Mouse (Mus musculus) heart, postnatal 0 days (tissue): ENCODE data around the gene Cilp2. TPM values are rescaled to one million over a fixed set of nuclear protein-coding genes. Genes with fewer than 3 reads are reported as not detected.
A peak's percentile ranks its signal among the peaks of the same experiment; 100 is the strongest.

ENCODE experiments used
- ATAC-seq: fragments of 200-750 bp; cut with Nextera tagmentation; 2 replicates; pipeline ENCODE4 v1.8.0; 2017; ENCODE audit warnings: low read depth, moderate number of reproducible peaks, moderate library complexity; ENCODE audit not compliant: insufficient read depth
- DNase-seq: peaks from one replicate; pipeline ENCODE4 v3.0.0-alpha.2; 2016; ENCODE audit warnings: low spot score
- H3K27ac ChIP-seq: fragments of 300-500 bp; sonication (generic); 2 replicates; pipeline ENCODE4 v1.5.1; 2014; ENCODE audit warnings: low read depth, mild to moderate bottlenecking
- H3K27me3 ChIP-seq: fragments of 300-500 bp; sonication (generic); 2 replicates; pipeline ENCODE4 v1.6.1; 2014; ENCODE audit warnings: low read length, mixed read lengths; ENCODE audit not compliant: control insufficient read depth, insufficient read depth
- H3K36me3 ChIP-seq: fragments of 300-500 bp; sonication (generic); replicated peaks from 2 replicates; pipeline ENCODE4 v1.6.1; 2014; ENCODE audit warnings: low read length, mixed read lengths; ENCODE audit not compliant: control insufficient read depth, insufficient read depth
- H3K4me1 ChIP-seq: fragments of 300-500 bp; sonication (generic); 2 replicates; pipeline ENCODE4 v1.6.1; 2014; ENCODE audit warnings: antibody characterized with exemption; ENCODE audit not compliant: control insufficient read depth, insufficient read depth
- H3K4me2 ChIP-seq: fragments of 300-500 bp; sonication (generic); 2 replicates; pipeline ENCODE4 v1.6.1; 2014; ENCODE audit warnings: low read depth, mild to moderate bottlenecking, low read length, moderate library complexity
- H3K4me3 ChIP-seq: fragments of 300-500 bp; sonication (generic); 2 replicates; pipeline ENCODE4 v1.5.1; 2014; ENCODE audit warnings: low read depth, low read length
- H3K9ac ChIP-seq: fragments of 300-500 bp; sonication (generic); replicated peaks from 2 replicates; pipeline ENCODE4 v1.6.1; 2014; ENCODE audit warnings: low read depth, low read length, mixed read lengths
- H3K9me3 ChIP-seq: fragments of 300-500 bp; sonication (generic); replicated peaks from 2 replicates; pipeline ENCODE4 v1.6.1; 2016; ENCODE audit warnings: low read length; ENCODE audit not compliant: control insufficient read depth
- CTCF ChIP-seq: IDR thresholded peaks from 2 replicates; pipeline ENCODE4 v1.5.1; 2016; ENCODE audit warnings: antibody characterized with exemption, control low read depth, low read depth
- EP300 ChIP-seq: IDR thresholded peaks from 2 replicates; pipeline ENCODE4 v1.6.1; 2016; ENCODE audit warnings: antibody characterized with exemption, low read depth
- WGBS: fragments of 180-500 bp; shearing (Covaris S2); extraction: QIAGEN DNeasy Blood & Tissue Kit; methylation state at CpG from one replicate; pipeline ENCODE4 v1.1.7; 2014; 5-methylcytosine and 5-hydroxymethylcytosine counted together
- polyA plus RNA-seq: library from polyadenylated mRNA; unstranded; fragments of >200 nt; fragmentation: Nextera tagmentation; extraction: Ambion mirVana; gene quantifications from 2 replicates; pipeline ENCODE4 v1.2.1, GENCODE M21; 2015
- total RNA-seq: library from RNA; depleted of rRNA; stranded (reverse); fragments of >200 nt; gene quantifications from 2 replicates; pipeline ENCODE4 v1.2.3, GENCODE M21; 2014; ENCODE audit warnings: low replicate concordance

Cilp2 gene
- total and polyA plus RNA-seq, 2 experiments from 2014 or later: 0.23 to 0.36 TPM

DNA sequence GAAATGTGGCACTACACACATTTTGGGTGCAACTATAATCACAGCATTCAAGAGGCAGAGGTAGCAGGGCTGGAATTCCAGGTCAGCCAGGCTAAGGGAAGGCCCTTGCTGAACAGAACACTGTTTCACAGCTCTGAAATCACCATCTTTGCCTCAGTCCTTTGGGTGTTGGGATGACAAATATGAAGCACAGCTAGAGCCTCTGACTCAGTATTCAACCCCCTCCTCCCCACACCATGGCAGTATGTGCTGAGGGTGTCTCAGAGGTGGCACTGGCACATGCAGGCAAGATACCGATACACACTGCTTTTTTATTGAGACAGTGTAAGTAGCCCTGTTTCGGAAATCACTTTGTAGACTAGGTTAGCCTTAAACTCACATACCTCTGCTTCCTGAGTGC is 18.8 kb upstream of the Cilp2 start:
- H3K9me3 ChIP-seq: no peaks in the 10 kb centered on the region
- TF ChIP-seq CTCF (no peak), EP300 (no peak)
- no peak overlapping the region for H3K4me3 ChIP-seq
- H3K9ac ChIP-seq: no peak overlapping the region
- no peak overlapping the region for H3K4me2 ChIP-seq
- ATAC-seq (no peak), DNase-seq (no peak)
- H3K27me3 ChIP-seq: no peaks in the 10 kb centered on the region
- peaks cover 16% of the 10 kb centered on the region for H3K4me1 ChIP-seq
- WGBS: 81% methylated on average over 2 of the region's 2 CpGs
- H3K36me3 ChIP-seq: peaks cover 35% of the 10 kb centered on the region
- H3K27ac ChIP-seq: no peak overlapping the region

DNA sequence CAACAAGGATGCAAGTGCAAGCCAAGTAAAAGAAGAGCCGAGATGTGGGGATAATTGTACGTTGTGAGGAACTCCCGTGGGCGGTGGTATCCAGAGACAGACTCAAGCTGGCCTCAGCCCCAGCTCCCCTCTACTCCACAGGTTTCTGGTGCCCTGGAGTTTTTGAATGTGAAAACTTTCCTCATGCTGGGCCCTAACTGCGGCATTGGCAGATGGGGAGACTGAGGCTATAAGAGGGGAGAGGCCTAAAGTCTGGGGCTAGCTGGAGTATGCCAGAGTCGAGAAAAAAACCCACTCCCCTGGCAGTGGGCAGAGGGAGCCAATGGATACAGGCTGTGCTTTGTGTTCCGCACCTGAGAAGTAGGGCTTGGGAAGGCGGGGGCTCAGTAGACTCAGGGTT is 16.6 kb upstream of the Cilp2 start:
- H3K36me3 ChIP-seq: peaks cover 14% of the 10 kb centered on the region; the same call in 1 of the 2 replicates
- TF ChIP-seq EP300: no peak
- TF ChIP-seq CTCF: no peak
- no peaks in the 10 kb centered on the region for H3K9me3 ChIP-seq
- H3K4me1 ChIP-seq: peaks cover 28% of the 10 kb centered on the region
- H3K27me3 ChIP-seq: no peaks in the 10 kb centered on the region
- H3K4me3 ChIP-seq: no peak overlapping the region
- ATAC-seq: no peak
- DNase-seq: no peak
- no peak overlapping the region for H3K9ac ChIP-seq
- H3K4me2 ChIP-seq: no peak overlapping the region
- H3K27ac ChIP-seq: no peak overlapping the region
- 81% methylated on average over 8 of the region's 8 CpGs for WGBS

DNA sequence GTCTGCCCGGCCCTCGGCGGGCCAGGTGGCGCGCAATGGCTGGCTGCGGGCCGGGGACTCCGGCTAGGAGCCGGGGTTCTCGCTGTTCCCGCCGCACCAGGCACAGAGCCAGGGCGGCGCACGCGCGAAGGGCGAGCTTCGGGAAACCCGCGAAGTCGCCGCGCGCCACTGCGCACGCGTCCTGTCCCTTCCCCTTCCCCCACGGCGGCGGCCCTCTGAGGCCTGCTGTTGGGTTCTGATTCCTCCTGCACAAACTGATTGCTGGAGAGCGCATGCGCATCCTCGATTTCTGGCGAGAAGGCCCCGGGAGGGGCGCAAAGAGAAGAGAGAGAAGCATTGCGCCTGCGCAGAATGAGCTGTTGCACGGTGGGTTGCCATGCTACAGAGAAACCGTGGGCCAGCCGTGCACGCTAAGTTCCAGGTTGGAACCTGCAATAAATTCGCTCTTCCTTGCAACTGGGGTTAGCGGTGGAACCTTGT is 15.6 kb upstream of the Cilp2 start:
- Histone ChIP-seq H3K4me2 (peak overlapping the region; percentile 75), H3K4me1 (peaks cover 28% of the 10 kb centered on the region), H3K4me3 (peak overlapping the region; percentile 77), H3K9ac (peak overlapping the region; percentile 53), H3K36me3 (peaks cover 4% of the 10 kb centered on the region; the same call in 1 of the 2 replicates), H3K27ac (peak overlapping the region; percentile 92), H3K27me3 (no peaks in the 10 kb centered on the region), H3K9me3 (no peaks in the 10 kb centered on the region)
- WGBS: under 1% methylated on average over 45 of the region's 45 CpGs
- no peak for TF ChIP-seq EP300
- TF ChIP-seq CTCF: no peak
- DNase-seq (peak; percentile 99), ATAC-seq (peak; percentile 88)

GRCm38 (mm10) chr8:69902163-69903062 is 14.9 kb upstream of the Cilp2 start, which contains the start of the genes Tssk6, Ndufa13 and Yjefn3:
Gene Tssk6, plus strand, starts transcription at chr8:69902184.
Gene Ndufa13, minus strand, starts transcription at chr8:69902558.
Gene Yjefn3, minus strand, starts transcription at chr8:69902712.
- Histone ChIP-seq H3K4me2 (peak within 1 kb of the TSS; percentile 75), H3K27ac (peak within 1 kb of the TSS; percentile 92), H3K9me3 (no peaks in the 10 kb centered on the region), H3K9ac (peak within 1 kb of the TSS; percentile 79), H3K4me3 (peak within 1 kb of the TSS; percentile 77), H3K36me3 (no peaks in the 10 kb centered on the region; the same call in 1 of the 2 replicates), H3K4me1 (peaks cover 31% of the 10 kb centered on the region), H3K27me3 (no peaks in the 10 kb centered on the region)
- DNase-seq: no peak
- TF ChIP-seq EP300 (0 out of 2 replicates have a peak, but pooled peaks have one; percentile 24), CTCF (no peak)
- peak; percentile 27 for ATAC-seq
- 5% methylated on average over 88 of the region's 89 CpGs for WGBS

DNA sequence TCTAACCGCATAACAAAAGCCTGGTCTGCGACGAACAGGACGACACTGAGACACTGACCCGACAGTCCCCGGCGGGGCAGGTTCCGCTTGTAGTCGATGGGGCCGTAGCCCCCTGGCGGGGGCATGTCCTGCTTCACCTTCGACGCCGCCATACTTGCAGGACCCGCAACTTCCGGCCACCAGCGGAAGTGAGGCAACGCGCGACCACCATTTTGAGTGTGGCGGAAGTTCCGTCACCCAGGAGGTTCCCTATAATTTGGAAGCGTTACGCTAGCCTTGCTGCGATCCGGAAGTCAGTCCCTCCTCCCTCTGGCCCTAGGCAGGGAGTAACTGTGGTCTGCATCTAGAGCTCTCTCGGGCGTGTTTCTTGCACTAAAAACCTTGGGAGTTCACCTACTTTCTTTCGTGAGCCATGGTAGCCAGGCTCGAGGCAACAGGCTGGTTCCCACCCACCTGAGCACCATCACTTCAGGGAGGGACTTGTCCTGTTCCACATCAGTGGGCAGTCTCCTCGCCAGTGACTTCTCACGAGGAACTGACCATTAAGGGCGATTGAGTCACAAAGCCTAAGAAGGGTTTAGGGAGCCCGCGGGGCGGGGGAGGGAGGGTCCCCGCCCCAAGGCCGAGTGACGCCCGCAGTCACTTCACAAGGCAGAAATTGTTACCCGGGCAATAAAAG is 14.1 kb upstream of the Cilp2 start:
- TF ChIP-seq EP300 (0 out of 2 replicates have a peak, but pooled peaks have one; percentile 71), CTCF (peak; percentile 44; the same call in 1 of the 2 replicates)
- H3K4me1 ChIP-seq: peaks cover 39% of the 10 kb centered on the region
- H3K4me3 ChIP-seq: peak overlapping the region; percentile 77
- peak overlapping the region; percentile 79 for H3K9ac ChIP-seq
- ATAC-seq (peak; percentile 67), DNase-seq (peak; percentile 94)
- no peaks in the 10 kb centered on the region; the same call in 1 of the 2 replicates for H3K36me3 ChIP-seq
- H3K27me3 ChIP-seq: no peaks in the 10 kb centered on the region
- H3K27ac ChIP-seq: peak overlapping the region; percentile 92
- H3K9me3 ChIP-seq: no peaks in the 10 kb centered on the region
- H3K4me2 ChIP-seq: peak overlapping the region; percentile 75
- WGBS: 2% methylated on average over 41 of the region's 41 CpGs
